Mouse (Mus musculus) E14TG2a.4 (cell line): Measurements from ENCODE around the gene Ssna1.

Experiments used
- CTCF ChIP-seq: conservative IDR thresholded peaks from 2 replicates; pipeline ENCODE4 v1.5.1; 2014; ENCODE audit warnings: low read length
- NANOG ChIP-seq: IDR thresholded peaks from 2 replicates; pipeline ENCODE4 v1.6.1; 2014; ENCODE audit warnings: borderline replicate concordance, low read length, mixed read lengths

- TF ChIP-seq CTCF (no peak), NANOG (no peak)
Measured at GRCm38 (mm10) chr2:25234551-25235220, 37.6 kb downstream of the Ssna1 start.
